Mouse (Mus musculus): ENCODE results near the gene Spast.
"Not testable (repeated sequence)": the region's sequence is repeated elsewhere in the genome, so short reads cannot be mapped to it uniquely, and the experiment has no call there.

The Spast gene

DNA sequence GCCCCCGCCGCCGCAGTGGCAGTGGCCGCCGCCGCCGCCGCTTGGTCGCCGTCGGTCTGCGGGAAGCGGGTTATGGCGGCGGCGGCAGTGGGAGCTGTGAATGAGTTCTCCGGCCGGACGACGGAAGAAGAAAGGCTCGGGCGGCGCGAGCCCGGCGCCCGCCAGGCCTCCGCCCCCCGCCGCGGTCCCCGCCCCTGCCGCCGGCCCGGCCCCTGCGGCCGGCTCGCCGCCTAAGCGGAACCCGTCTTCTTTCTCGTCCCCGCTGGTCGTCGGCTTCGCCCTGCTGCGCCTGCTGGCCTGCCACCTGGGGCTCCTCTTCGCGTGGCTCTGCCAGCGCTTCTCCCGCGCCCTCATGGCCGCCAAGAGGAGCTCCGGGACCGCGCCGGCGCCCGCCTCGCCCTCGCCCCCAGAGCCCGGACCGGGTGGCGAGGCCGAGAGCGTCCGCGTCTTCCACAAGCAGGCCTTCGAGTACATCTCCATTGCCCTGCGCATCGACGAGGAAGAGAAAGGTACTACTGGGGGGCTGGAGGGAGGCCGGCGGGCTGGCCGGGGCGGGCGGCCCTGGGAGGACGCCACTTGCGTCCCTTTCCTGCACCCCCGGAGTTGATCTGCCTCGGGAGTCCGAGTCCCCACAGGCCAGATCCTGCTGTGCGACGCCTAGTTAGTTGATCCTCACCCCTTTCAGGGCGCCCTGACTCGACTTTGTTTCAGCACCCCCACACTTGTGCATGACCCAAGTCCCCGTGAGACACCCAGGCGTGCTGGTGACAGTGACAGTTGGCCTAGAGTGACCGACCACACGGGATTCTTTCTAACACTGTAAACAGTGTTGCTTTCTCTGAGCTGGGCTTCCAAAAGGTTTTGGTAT is at the start of gene Spast:
Gene Spast, plus strand, starts transcription at position 51 of the 868 bp plus-strand sequence.
- DNase-seq (ENCODE audit: low read depth), result peak; percentile 66

DNA sequence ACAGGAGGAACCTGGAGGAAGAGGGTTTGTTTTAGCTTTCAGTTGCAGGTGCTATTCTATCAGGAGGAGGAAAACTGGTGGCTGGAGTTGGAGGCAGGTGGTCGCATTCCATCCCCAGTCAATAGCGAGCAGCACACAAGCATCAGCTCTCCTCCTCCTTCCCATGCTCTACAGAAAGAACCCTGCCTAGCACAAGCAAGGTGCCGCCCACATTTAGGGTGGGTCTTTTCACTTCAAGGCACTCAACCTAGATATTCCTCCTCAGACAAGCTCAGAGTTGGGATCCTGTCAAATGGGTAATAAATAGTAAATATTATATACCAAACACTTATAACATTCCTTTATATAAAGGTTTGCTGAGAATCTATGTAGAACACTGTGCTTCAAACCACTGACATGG is 48.6 kb upstream of the Spast start:
- DNase-seq (ENCODE audit: low read depth), result no peak

DNA sequence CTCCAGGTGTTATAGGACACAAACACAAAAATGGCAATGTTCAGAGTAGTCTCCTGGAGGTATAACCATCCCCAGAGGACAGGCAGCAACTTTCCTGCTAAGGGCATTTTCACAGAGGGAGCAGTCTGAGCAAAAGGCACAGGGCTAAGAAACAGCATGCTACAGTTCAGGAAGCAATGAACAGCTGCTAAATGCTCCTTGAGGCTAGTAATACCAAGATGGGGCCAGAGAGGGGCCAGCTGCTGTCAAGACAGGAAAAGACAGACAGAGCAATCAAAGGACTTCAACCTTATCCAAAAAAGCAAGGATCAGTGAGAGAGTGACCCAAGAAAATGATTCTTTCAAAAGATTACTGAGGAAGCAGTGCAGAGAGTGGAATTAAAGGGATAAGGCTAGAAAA is 47.9 kb upstream of the Spast start:
- no peak for DNase-seq (ENCODE audit: low read depth)

DNA sequence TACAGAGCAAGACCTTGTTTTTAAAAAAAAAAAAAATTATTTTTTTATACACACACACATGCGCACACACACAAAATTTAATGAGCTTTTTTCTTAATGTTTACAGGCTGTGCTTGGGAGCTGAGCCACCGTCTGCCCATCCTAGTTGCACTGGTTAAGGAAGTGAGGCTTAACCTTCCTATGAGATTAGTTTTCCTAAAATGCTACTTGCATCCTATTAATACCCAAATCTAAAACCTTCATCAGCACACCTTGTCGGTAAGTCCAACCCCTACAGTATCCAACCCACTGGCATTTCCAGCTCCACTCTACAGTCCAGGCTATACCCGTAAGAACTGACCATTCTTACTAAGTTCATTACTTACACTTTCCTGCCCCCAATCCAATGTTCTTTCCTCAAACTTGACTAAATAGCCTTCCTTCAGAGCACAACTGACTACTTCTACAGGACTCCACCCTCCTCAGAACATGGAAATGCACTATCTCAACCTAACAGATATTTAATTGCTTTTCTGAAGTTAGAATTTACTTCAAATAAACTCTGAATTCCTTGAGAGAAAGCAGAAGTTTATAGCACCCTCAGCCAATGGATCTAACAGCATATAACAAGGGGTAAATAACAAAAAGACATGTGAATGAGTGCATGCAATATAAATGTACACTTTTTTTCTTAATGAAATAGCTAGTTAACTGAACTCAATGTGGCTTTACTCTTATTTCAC is 47.0 kb upstream of the Spast start:
- no peak for DNase-seq (ENCODE audit: low read depth)

DNA sequence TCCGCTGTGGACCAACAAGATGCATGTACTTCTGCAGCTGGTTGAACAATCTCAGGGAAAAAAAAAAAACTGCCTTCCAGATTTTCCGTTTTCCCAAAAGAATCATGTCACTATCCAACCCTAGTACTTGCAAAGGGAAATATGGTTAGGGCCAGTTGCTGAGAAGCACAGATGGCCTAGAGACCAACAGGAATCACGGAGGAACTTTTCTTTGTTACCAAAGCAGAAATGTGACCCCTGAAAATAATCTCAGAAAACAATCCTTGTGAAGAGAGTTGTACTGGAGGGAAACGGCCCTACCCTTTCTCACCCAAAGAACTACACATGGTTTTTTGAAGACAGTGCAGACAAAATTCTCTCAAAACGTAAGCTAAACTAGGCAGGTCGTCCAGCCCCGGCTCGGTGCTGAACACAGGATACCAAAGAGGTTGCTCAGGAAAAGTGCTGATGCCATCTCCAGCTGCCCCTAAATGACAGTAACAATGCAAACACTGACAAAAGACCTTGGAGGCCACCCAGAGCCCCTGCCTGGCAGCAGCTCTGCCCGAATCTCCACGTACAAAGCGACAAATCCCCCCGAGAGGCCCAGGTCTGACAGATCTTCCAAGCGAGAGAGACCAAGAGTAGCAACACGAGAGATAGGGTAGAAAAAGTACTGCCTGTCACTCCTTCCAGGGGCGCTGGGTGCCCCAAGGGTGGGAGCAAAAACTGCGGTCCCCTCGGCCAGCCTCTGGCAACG is 44.9 kb upstream of the Spast start:
- DNase-seq (ENCODE audit: low read depth), result peak; percentile 59

DNA sequence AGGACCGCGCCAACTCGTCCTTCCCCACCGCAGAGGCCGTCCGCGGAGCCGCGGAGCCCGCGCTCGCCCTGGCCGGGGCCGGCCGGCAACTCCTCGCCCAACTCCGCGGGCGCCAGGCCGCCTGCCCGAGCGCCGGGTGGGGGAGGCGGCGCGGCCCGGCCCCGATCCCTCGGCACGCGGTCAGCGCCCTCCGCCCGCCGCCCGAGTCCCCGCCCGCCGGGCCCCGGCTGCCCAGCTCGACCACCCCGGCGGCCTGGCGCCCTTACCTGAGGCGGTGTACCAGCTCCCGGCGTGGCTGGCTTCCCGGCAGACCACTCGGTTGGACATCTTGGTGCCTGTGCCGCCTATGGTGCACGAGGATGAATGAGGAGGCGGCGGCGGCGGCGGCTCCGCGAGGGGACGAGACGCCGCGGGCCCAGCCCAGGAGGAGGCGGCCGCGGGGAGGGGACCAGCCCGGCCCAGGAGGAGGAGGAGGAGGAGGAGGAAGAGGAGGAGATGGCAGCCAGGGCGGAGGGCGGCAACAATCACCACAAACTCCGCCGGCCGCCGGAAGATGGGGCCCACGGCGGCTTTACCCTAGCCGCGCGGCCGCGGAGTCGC is 44.3 kb upstream of the Spast start:
- DNase-seq (ENCODE audit: low read depth), result peak; percentile 83

DNA sequence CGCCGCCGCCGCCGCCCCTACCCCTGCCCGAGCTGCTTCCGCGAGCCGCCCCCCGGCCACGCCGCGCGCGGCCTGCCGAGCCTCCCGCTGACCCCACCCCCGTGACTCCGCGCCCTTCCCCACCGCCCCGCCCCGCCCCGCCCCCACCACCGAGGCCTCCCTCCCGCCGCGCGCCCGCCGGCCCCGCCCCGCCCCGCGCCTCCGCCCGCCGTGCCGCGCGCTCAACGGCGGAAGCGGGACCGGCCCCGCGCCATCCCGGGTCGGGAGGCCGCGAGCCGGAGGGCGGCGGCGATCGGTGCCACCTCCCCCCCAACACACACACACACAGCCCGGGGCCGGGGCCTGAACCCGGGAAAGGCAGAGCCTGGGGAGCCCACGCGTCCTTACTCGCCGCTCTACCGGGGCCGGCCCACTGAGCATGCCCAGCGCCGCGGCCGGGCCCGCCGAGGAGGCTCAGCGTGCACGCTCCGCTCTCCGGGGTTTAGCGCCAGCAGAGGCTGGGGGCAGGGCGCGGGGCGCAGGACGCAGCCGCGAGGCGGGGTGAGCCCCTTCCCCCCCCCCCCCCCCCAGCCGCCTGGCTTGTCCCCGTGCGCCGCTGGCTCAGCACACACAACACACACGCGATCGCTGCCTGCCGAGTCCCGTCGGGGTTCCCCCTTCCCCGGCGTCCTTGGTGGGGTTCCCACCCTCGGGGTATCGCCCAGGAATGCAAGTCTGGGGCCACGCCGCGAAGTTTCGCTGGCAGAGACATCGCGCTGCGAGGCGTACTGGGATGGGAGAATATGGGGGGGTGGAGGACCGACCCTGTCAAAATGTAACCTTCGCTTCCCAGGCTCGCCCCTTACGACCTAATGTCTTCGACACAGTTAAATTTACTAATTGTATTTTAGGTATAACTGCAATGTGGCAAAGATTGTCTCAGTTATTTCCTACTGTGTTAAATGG is 43.5 kb upstream of the Spast start, which contains the start of gene Memo1:
Gene Memo1, minus strand, starts transcription at position 496 of the 945 bp plus-strand sequence.
- peak; percentile 89 for DNase-seq (ENCODE audit: low read depth)

DNA sequence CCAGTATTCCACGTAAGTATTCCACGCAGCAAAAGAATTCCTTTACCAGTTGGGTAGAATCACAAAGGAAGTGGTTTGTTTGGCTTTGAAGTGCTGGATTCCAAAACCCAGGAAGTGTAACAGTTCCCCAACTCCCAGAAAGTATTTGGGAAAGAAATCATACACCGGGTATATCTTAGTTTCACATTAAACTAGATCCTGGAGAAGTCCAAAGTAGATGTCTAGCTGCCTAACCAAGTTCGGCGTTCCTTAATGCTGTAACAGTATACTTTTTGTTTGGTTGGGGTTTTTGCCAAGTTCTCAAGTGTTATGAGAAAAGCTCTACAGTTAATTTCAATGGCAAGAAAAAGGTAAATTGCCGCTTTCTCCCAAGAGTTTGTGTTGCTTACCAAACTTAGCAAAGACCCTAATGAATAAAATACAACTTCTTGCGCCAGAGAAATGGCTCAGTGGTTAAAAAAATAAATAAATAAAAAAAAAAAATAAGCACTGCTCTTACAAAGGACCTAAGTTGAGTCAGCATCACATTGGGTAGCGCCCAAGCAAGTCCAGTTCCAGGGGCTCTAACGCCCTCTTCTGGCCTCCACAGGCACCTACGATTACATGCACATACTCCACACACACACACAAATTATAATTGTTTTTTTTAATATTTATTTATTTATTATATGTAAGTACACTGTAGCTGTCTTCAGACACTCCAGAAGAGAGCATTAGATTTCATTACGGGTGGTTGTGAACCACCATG is 42.5 kb upstream of the Spast start:
- peak; percentile 44 for DNase-seq (ENCODE audit: low read depth)

DNA sequence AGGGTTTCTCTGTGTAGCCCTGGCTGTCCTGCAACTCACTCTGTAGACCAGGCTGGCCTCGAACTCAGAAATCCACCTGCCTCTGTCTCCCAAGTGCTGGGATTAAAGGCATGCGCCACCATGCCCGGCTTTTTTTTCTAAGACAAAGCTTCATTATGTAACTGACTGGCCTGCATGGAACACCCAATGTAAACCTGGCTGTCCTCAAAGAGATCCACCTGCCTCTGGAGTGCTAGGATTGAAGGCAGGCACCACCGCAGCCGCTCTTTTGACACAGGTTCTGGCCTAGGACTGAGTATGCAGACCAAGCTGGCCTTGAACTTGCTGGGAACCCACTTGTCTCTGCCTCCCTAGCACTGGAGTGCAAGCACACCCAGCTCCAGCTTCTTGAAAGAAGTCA is 41.8 kb upstream of the Spast start:
- DNase-seq (ENCODE audit: low read depth), result not testable (repeated sequence)

DNA sequence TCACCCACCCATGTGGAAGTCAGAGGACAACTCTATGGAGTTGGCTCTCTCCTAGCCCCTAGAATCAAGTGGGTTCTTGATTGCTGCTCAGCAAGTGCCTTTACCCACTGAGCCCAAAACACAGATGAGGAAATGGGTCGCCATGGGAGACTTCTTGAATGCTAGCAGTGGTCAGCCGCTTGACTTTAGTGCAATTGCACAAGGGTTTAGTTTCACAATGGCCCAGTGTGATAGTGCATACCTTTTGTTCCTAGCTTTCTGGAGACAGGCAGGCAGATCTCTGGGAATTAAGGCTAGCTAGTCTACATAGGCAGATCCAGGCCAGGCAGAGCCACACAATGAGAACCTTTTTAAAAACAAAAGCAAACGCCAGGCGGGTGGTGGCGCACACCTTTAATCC is 38.7 kb upstream of the Spast start:
- DNase-seq (ENCODE audit: low read depth), result no peak

DNA sequence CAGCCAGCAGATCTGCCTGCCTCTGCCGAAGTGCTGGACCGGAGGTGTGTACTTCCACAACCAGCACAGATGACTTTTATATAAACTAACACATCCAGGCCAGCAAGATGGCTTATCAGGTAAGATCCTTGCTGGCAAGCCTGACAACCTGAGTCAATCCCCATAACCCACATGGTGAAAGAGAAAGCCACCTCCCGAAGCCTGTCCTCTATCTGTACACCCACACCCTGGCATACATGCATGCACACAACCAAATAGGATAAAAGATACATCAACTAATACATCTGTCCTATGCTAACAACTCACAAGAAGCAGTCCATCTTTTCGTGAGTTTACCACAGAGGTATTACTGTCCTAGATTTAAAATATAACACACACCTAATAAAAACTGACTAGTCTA is 34.7 kb upstream of the Spast start:
- DNase-seq (ENCODE audit: low read depth), result no peak

DNA sequence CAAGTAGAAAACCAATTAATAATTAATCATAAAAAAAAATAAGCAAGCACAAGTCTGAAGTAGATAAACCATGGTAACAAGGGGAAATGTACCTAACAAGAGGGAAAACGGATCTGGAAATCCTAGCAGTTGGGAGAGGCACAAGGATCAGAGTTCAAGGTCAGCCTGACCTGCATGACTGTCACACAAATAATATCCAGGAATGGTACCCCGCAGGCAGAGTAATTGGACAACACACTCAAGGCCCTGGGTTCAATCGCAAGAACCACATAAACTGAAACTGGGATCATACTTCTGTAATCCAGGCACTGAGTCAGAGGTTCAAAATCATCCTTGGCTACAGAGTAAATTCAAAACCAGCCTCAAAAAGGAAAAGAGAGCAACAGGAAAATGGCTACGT is 33.2 kb upstream of the Spast start:
- DNase-seq (ENCODE audit: low read depth), result no peak

DNA sequence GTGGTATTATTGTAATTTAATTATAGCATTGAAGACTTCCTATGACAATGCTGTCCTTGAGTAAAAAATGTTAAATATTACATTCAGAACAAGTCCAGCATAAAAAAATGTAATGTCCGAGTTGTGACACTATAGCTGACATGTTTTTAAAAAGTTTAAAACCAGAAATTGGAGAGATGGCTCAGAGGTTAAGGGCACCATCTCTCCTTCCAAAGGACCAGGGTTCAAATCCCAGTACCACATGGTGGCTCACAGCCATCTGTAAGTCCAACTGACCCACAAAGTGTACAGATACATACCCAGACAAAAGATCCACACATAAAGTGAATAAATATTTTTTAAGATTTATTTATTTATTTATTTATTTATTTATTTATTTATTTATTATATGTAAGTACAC is 32.8 kb upstream of the Spast start:
- no peak for DNase-seq (ENCODE audit: low read depth)

DNA sequence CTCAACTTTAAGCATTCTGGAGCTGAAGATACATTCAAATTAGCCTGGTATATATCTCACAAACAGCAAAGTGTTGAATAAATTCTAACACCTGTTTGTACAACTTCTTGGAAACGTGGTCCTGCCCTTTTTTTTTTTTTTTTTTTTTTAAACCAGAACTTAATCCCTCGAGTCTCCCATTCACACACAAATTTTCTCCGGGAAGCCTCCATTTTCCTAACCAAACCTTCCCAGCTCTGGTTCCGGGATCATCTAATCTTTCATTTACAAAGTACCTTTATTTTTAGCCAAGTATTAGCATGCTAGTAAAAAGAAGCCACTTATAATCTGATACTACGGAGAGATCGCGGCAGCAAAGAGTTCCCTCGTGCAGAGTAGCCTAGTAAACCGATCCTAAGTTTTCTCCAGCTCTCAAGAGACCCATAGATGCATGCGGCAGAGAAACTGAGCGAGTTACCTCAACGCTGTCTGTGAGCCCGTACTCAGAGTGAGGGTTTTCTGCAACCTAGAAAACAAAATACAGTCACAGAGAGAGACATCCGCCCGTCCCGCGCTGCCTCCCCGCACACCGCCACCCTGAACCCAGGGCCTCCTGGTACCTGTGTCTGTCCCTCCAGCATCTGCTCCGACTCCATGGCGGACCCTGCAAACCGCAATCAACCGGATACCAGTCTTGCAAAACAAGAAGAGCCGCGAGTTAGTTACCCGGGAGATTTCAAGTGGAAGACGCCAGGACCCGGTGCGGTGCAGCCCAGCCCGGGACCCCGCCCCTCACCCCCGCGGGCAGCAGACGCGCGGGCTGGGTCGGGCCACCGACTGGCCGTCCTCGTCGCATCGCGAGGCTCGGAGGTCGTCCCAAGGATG is 23.1 kb upstream of the Spast start:
- DNase-seq (ENCODE audit: low read depth), result no peak

DNA sequence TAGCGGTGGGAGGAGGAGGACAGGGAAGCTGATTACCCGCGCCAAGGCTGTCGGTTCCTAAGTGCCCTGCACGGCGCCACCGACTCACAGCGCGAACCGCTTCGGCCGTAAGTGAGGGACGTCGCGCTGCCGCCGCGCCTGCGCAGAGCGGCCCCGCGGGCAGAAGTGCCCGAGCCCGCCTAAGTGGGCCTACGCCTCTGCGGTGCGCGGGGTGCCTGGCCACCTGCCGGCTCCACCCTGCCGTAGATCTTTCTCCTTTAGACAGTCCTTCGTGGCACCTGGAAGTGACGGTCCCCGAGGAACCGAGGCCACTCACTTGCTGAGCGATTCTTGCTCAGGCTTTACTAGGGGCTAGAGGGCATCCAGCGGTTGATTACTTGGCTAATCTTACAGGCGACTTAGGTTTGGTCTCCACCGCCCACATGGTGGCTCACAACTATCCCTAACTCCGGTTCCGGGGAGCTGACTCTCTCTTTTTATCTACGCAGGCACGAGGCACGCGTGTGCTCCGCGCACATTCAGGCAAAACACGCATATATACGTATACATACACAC is 22.4 kb upstream of the Spast start:
- DNase-seq (ENCODE audit: low read depth), result peak; percentile 92

DNA sequence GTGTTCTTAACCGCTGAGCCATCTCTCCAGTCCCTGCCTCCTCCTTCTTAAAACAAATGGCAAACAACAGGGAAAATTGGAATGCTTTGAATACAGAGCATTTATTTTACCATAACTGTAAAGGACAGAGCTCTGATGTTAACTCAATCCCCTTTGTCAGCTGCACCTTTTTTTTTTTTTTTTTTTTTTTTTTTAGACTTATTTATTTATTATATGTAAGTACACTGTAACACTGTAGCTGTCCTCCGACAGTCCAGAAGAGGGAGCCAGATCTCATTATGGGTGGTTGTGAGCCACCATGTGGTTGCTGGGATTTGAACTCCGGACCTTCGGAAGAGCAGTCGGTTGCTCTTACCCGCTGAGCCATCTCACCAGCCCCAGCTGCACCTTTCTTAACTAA is 20.1 kb upstream of the Spast start:
- DNase-seq (ENCODE audit: low read depth), result peak; percentile 36

DNA sequence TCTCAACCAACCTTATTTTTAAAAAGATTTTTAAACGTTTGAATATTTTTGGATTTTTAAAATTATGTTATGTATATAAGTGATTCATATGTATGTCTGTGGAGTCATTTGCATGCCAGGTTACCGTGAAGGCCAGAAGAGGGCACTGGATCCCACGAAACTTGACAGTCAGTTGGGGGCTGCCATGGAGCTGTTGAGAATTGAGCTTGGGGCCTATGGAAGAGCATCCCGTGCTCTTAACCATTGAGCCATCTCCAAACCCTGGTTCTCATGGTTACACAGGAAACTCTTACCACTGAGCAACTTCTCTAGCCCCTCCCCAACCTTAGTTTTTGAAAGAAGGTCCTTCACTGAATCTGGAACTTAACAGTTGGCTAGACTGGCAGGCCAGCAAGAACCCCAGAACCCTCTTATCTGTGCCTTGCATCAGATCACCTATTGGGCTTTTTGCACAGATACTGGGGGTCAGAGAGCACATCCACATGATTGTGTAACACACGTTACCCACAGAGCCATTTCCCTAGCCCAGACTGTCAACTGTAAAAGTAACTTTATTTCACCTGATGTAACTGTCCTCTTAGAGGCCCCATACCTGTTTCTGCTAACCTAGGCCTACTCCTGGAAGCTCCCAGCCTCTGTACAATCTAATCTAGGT is 16.3 kb upstream of the Spast start:
- DNase-seq (ENCODE audit: low read depth), result no peak

DNA sequence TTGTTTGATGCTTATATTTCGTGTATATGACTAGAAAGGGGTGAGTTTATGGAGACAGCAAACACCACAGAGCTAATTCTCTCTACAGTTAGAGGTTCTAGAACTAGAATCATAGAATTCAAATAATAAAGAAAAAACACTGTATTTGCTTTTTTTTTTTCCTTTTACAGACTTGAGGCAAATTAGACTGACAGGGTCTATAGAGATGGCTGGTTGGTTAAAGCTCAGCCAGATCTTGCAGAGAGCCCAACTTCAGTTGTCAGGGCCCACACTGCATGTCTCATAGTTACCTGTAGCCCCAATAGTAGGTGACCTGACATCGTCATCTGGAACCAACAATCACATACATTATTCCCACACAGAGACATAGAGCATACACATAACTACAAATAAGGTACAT is 14.9 kb upstream of the Spast start, which contains the start of gene Dpy30:
Gene Dpy30, minus strand, starts transcription at position 101 of the 400 bp plus-strand sequence.
- no peak for DNase-seq (ENCODE audit: low read depth)
